Mouse (Mus musculus): ENCODE results near the gene Xpnpep1. TPM values are rescaled to one million over a fixed set of nuclear protein-coding genes. Genes with fewer than 3 reads are reported as not detected.

The Xpnpep1 gene
- polyA plus RNA-seq, 1 experiment from 2014 or later: 180 TPM

DNA sequence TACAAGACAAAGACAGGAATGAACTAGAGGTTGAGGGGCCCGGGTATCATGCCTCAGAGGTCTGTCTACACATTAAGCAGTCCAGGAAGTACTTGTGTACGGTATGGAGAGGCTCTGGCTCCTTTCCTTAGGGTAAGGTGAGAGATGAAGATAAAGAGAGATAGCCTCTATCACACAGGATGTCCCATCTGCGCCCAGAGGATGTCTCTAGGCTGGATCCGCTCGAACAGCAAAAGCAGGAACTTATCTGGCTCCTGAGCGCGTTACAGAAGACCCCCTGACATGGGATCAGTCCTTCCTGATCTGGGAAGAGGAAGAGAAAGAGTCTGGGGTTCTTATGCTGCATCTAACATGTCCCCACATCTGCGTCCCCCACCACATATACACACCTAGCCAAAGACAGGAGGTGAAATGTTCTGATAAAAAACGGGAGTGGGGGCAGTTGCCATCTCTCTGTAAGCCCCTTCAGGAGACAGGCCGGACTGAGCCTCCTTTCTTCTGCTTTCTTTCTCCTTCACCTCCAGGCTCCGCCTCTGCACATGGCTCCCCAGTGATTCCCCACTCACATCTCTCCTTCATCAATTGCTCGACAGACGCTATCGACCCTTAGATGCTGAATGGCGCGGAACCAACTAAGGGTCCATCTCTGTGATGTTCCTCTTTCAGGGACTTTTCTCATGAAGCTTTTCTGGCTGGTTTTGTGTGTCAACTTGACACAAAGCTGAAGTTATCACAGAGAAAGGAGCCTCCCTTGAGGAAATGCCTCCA lies 19.5 kb upstream of the Xpnpep1 start:
- WGBS: 66% methylated on average over 16 of the region's 16 CpGs
- Histone ChIP-seq H3K27ac (ENCODE audit: low read depth, low read length) (peak overlapping the region; percentile 80), H3K4me3 (ENCODE audit: low read depth, low read length) (no peak overlapping the region), H3K27me3 (replicated peaks; ENCODE audit: control insufficient read depth, insufficient read depth, low read length) (no peaks in the 10 kb centered on the region), H3K9me3 (ENCODE audit: control insufficient read depth, low read length) (no peaks in the 10 kb centered on the region), H3K36me3 (ENCODE audit: control insufficient read depth, insufficient read depth, low read length) (no peaks in the 10 kb centered on the region), H3K4me1 (replicated peaks; ENCODE audit: control insufficient read depth, insufficient read depth, low read length) (peaks cover 17% of the 10 kb centered on the region), H3K9ac (ENCODE audit: low read depth, low read length) (peak overlapping the region; percentile 43; the same call in 1 of the 2 replicates), H3K4me2 (peak overlapping the region; percentile 45)
- ATAC-seq (replicated peaks; ENCODE audit: low FRiP score): peak; percentile 81
- DNase-seq (ENCODE audit: low spot score): no peak

DNA sequence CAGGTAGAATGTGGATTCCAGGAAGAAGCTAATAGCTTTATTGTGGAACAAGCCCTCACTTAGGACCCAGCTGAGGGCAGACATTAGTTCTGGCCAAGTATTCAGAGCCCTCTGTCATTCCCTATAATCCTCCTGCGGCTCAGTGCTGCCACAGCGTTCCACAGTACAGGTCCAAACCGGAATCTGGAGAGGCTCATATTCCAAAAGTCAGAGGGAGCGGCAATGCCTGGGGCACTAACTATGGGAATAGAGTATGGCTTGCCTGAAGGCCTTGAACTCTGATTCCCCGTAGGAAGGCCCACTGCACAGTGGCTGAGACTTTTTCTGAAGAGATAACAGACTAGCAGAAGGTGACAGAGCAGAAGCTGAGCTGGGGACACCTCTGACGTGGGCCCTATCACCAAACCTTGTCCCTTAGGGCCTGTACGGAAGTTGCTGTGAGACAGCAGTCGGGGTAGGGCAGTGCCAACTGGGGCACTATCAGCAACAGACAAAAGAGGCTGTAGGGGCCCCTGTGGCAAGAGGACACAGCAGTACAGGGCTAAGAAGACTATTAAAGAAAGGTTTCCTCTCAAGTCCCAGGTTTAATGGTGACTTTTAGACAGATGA lies 18.8 kb upstream of the Xpnpep1 start:
- H3K4me1 ChIP-seq (replicated peaks; ENCODE audit: control insufficient read depth, insufficient read depth, low read length): peaks cover 17% of the 10 kb centered on the region
- H3K36me3 ChIP-seq (ENCODE audit: control insufficient read depth, insufficient read depth, low read length): no peaks in the 10 kb centered on the region
- peak overlapping the region; percentile 45 for H3K4me2 ChIP-seq
- no peaks in the 10 kb centered on the region for H3K9me3 ChIP-seq (ENCODE audit: control insufficient read depth, low read length)
- H3K9ac ChIP-seq (ENCODE audit: low read depth, low read length): peak overlapping the region; percentile 43; the same call in 1 of the 2 replicates
- DNase-seq (ENCODE audit: low spot score) (peak; percentile 46), ATAC-seq (replicated peaks; ENCODE audit: low FRiP score) (peak; percentile 98)
- no peaks in the 10 kb centered on the region for H3K27me3 ChIP-seq (replicated peaks; ENCODE audit: control insufficient read depth, insufficient read depth, low read length)
- H3K27ac ChIP-seq (ENCODE audit: low read depth, low read length): peak overlapping the region; percentile 80
- H3K4me3 ChIP-seq (ENCODE audit: low read depth, low read length): no peak overlapping the region
- 61% methylated on average over 8 of the region's 8 CpGs for WGBS

DNA sequence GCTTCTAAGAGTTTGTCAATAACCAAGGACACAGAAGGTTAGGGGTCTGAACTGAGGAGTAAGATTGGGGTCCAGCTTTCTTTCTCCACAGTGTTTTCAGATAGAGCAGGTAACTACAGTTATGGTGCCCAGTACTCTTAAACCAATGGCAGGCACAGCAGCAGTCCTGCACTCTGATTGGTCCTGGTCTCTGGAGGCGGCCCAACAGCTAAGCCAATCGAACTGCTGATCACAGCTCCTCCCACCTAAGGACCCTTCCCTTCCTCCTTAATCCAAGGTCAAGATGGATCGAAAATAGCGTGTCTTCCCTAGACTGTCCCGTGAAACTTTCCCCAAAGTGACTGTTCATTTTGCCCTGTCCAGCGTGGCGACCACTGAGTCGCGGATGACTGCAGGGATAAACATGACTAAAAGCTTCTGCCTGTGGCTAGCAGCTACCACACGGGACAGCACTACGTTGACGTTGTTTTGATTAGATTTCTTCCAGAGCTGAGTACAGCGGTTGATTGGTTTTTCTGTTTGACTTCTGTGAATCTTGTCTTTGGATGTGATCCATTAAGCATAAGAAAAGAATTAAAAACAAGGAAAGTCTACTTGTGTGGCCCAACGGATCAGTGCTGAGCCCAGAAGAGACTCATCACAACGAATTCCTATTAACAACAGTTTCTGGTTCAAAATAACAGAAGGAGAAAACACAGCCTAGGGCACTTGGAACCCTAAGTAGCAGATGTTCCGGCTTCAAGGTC lies 18.1 kb upstream of the Xpnpep1 start:
- no peak overlapping the region for H3K9ac ChIP-seq (ENCODE audit: low read depth, low read length)
- H3K4me1 ChIP-seq (replicated peaks; ENCODE audit: control insufficient read depth, insufficient read depth, low read length): peaks cover 17% of the 10 kb centered on the region
- H3K27me3 ChIP-seq (replicated peaks; ENCODE audit: control insufficient read depth, insufficient read depth, low read length): no peaks in the 10 kb centered on the region
- H3K9me3 ChIP-seq (ENCODE audit: control insufficient read depth, low read length): no peaks in the 10 kb centered on the region
- H3K4me3 ChIP-seq (ENCODE audit: low read depth, low read length): no peak overlapping the region
- 86% methylated on average over 16 of the region's 16 CpGs for WGBS
- DNase-seq (ENCODE audit: low spot score): no peak
- H3K36me3 ChIP-seq (ENCODE audit: control insufficient read depth, insufficient read depth, low read length): no peaks in the 10 kb centered on the region
- peak overlapping the region; percentile 80; the same call in 1 of the 2 replicates for H3K27ac ChIP-seq (ENCODE audit: low read depth, low read length)
- H3K4me2 ChIP-seq: no peak overlapping the region
- no peak for ATAC-seq (replicated peaks; ENCODE audit: low FRiP score)

DNA sequence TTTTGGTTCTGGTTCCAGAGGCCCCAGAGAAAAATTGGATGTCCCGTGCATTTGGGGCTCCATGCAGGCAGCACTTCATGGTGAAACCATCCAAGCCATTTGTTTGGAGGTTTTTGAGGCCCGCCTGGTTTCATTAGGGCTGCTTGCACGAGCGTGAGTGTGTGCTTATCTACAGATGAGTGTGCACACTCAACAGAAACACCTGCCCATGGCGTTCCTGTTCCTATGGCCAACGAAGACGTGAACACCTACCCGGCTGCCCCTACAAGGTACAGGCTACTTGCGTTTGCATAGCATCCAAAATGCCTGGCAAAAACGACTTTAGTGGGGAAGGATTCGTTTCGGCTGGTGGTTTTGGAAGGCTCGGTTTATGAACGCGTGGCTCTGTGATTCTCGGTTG lies 13.3 kb upstream of the Xpnpep1 start:
- DNase-seq (ENCODE audit: low spot score): no peak
- H3K36me3 ChIP-seq (ENCODE audit: control insufficient read depth, insufficient read depth, low read length): no peaks in the 10 kb centered on the region
- H3K4me3 ChIP-seq (ENCODE audit: low read depth, low read length): no peak overlapping the region
- peaks cover 6% of the 10 kb centered on the region; the same call in 1 of the 2 replicates for H3K4me1 ChIP-seq (replicated peaks; ENCODE audit: control insufficient read depth, insufficient read depth, low read length)
- WGBS: 87% methylated on average over 16 of the region's 16 CpGs
- 0 out of 2 replicates have a peak, but pooled peaks cover 4% of the 10 kb centered on the region for H3K9me3 ChIP-seq (ENCODE audit: control insufficient read depth, low read length)
- no peak overlapping the region for H3K4me2 ChIP-seq
- no peak overlapping the region for H3K9ac ChIP-seq (ENCODE audit: low read depth, low read length)
- no peaks in the 10 kb centered on the region for H3K27me3 ChIP-seq (replicated peaks; ENCODE audit: control insufficient read depth, insufficient read depth, low read length)
- ATAC-seq (replicated peaks; ENCODE audit: low FRiP score): no peak
- H3K27ac ChIP-seq (ENCODE audit: low read depth, low read length): no peak overlapping the region

DNA sequence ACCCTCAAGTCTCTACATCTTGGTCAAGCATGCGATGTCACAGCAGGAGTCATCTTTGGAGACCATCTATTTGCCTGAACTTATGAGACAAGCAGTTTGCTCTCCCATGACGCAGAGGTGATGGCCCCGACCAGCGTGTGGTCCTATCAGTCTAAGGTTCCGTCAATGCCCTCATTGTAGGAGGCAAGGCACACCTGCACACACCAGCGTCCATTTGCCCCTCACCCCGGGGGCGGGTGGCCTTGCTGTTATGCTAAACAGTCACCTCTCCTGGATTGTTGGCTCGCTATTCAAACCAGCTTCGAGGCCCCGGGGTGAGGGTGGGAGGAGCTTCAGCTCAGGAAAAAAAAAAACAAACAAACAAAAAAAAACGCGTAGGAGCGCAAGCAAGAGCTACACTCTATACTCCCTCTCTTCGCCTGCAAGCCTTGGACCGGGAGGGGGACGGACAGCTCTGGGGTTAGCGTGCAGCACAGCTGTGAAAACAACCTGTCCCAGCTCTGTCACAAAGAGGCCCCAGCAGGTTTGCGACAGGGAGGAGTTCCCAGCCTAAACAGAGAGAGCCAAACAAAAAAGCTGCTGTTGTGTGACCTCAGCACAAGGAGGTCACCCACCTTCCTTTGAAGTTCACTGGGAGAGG lies 12.1 kb upstream of the Xpnpep1 start:
- ATAC-seq (replicated peaks; ENCODE audit: low FRiP score) (no peak; the same call in 1 of the 2 replicates), DNase-seq (ENCODE audit: low spot score) (no peak)
- Histone ChIP-seq H3K9me3 (ENCODE audit: control insufficient read depth, low read length) (0 out of 2 replicates have a peak, but pooled peaks cover 4% of the 10 kb centered on the region), H3K36me3 (ENCODE audit: control insufficient read depth, insufficient read depth, low read length) (no peaks in the 10 kb centered on the region), H3K27ac (ENCODE audit: low read depth, low read length) (no peak overlapping the region), H3K27me3 (replicated peaks; ENCODE audit: control insufficient read depth, insufficient read depth, low read length) (no peaks in the 10 kb centered on the region), H3K9ac (ENCODE audit: low read depth, low read length) (no peak overlapping the region), H3K4me1 (replicated peaks; ENCODE audit: control insufficient read depth, insufficient read depth, low read length) (peaks cover 4% of the 10 kb centered on the region; the same call in 1 of the 2 replicates), H3K4me3 (ENCODE audit: low read depth, low read length) (no peak overlapping the region), H3K4me2 (peak overlapping the region; percentile 36)
- 50% methylated on average over 19 of the region's 19 CpGs for WGBS

DNA sequence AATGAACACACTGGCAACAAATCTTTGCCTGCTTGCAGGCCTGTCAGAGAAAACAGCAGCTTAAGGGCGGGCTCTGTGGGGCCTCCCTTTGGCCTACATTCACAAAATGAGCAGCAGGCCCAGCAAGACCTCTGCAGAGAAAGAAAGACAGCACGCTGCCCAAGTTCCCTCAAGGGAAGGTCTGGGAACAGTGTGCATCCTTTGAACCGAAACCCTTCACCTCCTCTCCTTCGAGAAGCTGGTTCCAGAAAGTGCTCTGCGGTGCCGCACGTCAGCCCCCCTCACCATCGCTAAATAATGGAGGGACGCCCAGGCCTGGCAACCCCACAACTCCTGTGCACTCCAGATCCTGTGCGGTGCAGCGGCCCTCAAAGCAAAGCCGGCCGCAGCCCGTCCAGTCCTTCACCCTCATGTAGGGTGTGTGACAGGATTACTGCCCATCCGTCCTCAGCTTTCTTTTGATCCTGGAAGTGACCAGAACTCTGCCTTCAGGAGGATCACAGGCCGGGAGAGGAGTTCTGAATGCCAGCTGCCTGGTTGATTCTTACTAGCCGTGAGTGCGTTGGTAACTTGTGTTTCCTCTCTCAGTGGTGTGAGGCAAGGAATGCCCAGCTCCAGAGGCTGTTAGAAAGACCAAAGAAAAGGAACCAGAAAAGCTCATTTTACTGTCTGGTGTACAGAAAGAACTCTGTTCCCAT lies 11.4 kb upstream of the Xpnpep1 start:
- Histone ChIP-seq H3K27me3 (replicated peaks; ENCODE audit: control insufficient read depth, insufficient read depth, low read length) (no peaks in the 10 kb centered on the region), H3K9ac (ENCODE audit: low read depth, low read length) (no peak overlapping the region), H3K4me1 (replicated peaks; ENCODE audit: control insufficient read depth, insufficient read depth, low read length) (peaks cover 4% of the 10 kb centered on the region; the same call in 1 of the 2 replicates), H3K27ac (ENCODE audit: low read depth, low read length) (no peak overlapping the region), H3K9me3 (ENCODE audit: control insufficient read depth, low read length) (0 out of 2 replicates have a peak, but pooled peaks cover 4% of the 10 kb centered on the region), H3K36me3 (ENCODE audit: control insufficient read depth, insufficient read depth, low read length) (no peaks in the 10 kb centered on the region), H3K4me3 (ENCODE audit: low read depth, low read length) (no peak overlapping the region), H3K4me2 (no peak overlapping the region)
- no peak for ATAC-seq (replicated peaks; ENCODE audit: low FRiP score)
- no peak for DNase-seq (ENCODE audit: low spot score)
- WGBS: 82% methylated on average over 18 of the region's 18 CpGs

DNA sequence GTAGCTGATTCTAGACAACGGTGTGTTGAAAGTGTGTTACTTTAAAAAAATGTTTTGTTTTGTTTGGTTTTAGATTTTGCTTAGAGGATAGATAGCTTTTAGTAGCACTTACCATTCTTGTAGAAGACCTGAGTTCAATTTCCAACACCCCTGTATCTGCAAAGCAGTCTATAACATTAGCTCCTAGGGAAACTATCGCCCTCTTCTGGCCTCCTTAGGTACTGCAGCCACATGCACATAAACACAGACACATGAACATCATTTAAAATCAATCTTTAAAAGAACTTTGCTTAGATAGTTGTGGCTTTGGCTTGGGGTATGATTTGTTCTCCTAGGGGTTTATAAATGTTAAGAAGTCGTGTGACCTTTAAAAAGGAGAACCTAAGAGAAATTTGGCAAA lies 10.1 kb upstream of the Xpnpep1 start:
- Histone ChIP-seq H3K4me1 (replicated peaks; ENCODE audit: control insufficient read depth, insufficient read depth, low read length) (peaks cover 4% of the 10 kb centered on the region; the same call in 1 of the 2 replicates), H3K36me3 (ENCODE audit: control insufficient read depth, insufficient read depth, low read length) (no peaks in the 10 kb centered on the region), H3K4me2 (no peak overlapping the region), H3K9ac (ENCODE audit: low read depth, low read length) (no peak overlapping the region), H3K27me3 (replicated peaks; ENCODE audit: control insufficient read depth, insufficient read depth, low read length) (no peaks in the 10 kb centered on the region), H3K9me3 (ENCODE audit: control insufficient read depth, low read length) (0 out of 2 replicates have a peak, but pooled peaks cover 4% of the 10 kb centered on the region), H3K4me3 (ENCODE audit: low read depth, low read length) (no peak overlapping the region), H3K27ac (ENCODE audit: low read depth, low read length) (no peak overlapping the region)
- no peak for DNase-seq (ENCODE audit: low spot score)
- ATAC-seq (replicated peaks; ENCODE audit: low FRiP score): no peak
- 71% methylated on average over 3 of the region's 3 CpGs for WGBS

DNA sequence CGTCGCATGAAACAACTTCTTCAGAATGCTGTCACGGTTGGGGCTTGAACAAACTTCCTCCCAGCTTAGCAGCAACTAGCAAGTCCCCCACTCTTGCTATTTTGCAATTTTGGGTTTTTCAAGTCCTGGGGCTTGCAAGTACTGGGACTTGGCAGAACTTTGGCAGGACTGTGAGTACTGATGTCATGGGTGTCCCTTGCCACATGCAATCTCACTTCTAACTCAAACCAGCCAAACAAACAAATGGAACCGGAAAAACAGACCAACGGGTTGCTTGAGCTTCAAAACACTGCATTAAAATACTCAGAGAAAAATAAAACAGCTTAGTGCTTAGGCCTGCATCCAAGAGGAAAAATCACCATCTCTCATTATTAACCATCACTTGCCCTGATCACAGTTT lies 7.2 kb upstream of the Xpnpep1 start:
- 78% methylated on average over 5 of the region's 5 CpGs for WGBS
- no peak overlapping the region for H3K27ac ChIP-seq (ENCODE audit: low read depth, low read length)
- no peaks in the 10 kb centered on the region for H3K36me3 ChIP-seq (ENCODE audit: control insufficient read depth, insufficient read depth, low read length)
- no peak for ATAC-seq (replicated peaks; ENCODE audit: low FRiP score)
- H3K9ac ChIP-seq (ENCODE audit: low read depth, low read length): no peak overlapping the region
- DNase-seq (ENCODE audit: low spot score): no peak
- H3K4me3 ChIP-seq (ENCODE audit: low read depth, low read length): no peak overlapping the region
- H3K4me1 ChIP-seq (replicated peaks; ENCODE audit: control insufficient read depth, insufficient read depth, low read length): no peaks in the 10 kb centered on the region
- H3K4me2 ChIP-seq: no peak overlapping the region
- H3K9me3 ChIP-seq (ENCODE audit: control insufficient read depth, low read length): 0 out of 2 replicates have a peak, but pooled peaks cover 4% of the 10 kb centered on the region
- no peaks in the 10 kb centered on the region for H3K27me3 ChIP-seq (replicated peaks; ENCODE audit: control insufficient read depth, insufficient read depth, low read length)
